Mouse (Mus musculus) forebrain, embryonic 14.5 days (tissue): Measurements from ENCODE around the gene Vinac1. TPM values are rescaled to one million over a fixed set of nuclear protein-coding genes. Genes with fewer than 3 reads are reported as not detected.
A peak's percentile ranks its signal among the peaks of the same experiment; 100 is the strongest.

ENCODE experiments used
- ATAC-seq: fragments of 200-750 bp; cut with Nextera tagmentation; 2 replicates; pipeline ENCODE4 v1.8.0; 2017; ENCODE audit warnings: mild to moderate bottlenecking, moderate library complexity
- DNase-seq: peaks from one replicate; pipeline ENCODE4 v3.0.0-alpha.2; 2015; ENCODE audit warnings: low spot score
- H3K27ac ChIP-seq: fragments of 300-500 bp; sonication (generic); 2 replicates; pipeline ENCODE4 v1.5.1; 2014; ENCODE audit warnings: low read depth, mild to moderate bottlenecking, control low read depth, low read length, moderate library complexity
- H3K27me3 ChIP-seq: fragments of 300-500 bp; sonication (generic); replicated peaks from 2 replicates; pipeline ENCODE4 v1.6.1; 2014; ENCODE audit warnings: low read length, control low read depth, mixed read lengths; ENCODE audit not compliant: control insufficient read depth, insufficient read depth
- H3K36me3 ChIP-seq: fragments of 300-500 bp; sonication (generic); 2 replicates; pipeline ENCODE4 v1.6.1; 2014; ENCODE audit warnings: low read length, control low read depth; ENCODE audit not compliant: control insufficient read depth, insufficient read depth
- H3K4me1 ChIP-seq: fragments of 300-500 bp; sonication (generic); 2 replicates; pipeline ENCODE4 v1.6.1; 2014; ENCODE audit warnings: antibody characterized with exemption, low read length, control low read depth; ENCODE audit not compliant: control insufficient read depth, insufficient read depth
- H3K4me2 ChIP-seq: fragments of 300-500 bp; sonication (generic); 2 replicates; pipeline ENCODE4 v1.6.1; 2014; ENCODE audit warnings: mild to moderate bottlenecking, control low read depth, low read length
- H3K4me3 ChIP-seq: fragments of 300-500 bp; sonication (generic); 2 replicates; pipeline ENCODE4 v1.5.1; 2014; ENCODE audit warnings: low read depth, low read length, control low read depth
- H3K9ac ChIP-seq: fragments of 300-500 bp; sonication (generic); 2 replicates; pipeline ENCODE4 v1.6.1; 2014; ENCODE audit warnings: mild to moderate bottlenecking, low read length, control low read depth, moderate library complexity
- H3K9me3 ChIP-seq: fragments of 300-500 bp; sonication (generic); replicated peaks from 2 replicates; pipeline ENCODE4 v1.6.1; 2016; ENCODE audit warnings: low read length, control low read depth, mixed read lengths; ENCODE audit not compliant: control insufficient read depth
- WGBS: fragments of 180-500 bp; shearing (Covaris S2); extraction: QIAGEN DNeasy Blood & Tissue Kit; methylation state at CpG from one replicate; pipeline ENCODE4 v1.1.7; 2014; 5-methylcytosine and 5-hydroxymethylcytosine counted together
- polyA plus RNA-seq: library from polyadenylated mRNA; unstranded; fragments of >200 nt; fragmentation: Nextera tagmentation; extraction: Ambion mirVana; gene quantifications from 2 replicates; pipeline ENCODE4 v1.2.1, GENCODE M21; 2014

The Vinac1 gene
- polyA plus RNA-seq, 1 experiment from 2014 or later: 0.42 TPM

DNA sequence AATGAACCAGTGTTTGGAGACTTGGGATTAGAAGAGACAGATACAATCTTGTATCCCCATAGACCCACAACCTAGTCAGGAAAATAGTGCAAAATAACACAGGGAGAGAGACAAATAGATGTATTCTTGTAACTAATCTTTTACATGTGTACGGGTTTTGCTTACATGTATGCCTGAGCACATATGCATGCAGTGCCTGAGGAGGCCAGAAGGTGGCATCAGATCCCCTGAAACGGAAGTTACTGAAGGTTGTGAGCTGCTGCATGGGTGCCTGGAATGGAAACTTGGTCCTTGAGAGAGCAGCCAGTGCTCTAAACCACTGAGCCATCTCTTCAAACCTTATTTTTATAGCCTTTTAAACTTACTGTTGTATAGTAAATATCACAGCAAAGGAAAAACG is 30.3 kb upstream of the Vinac1 start:
- Histone ChIP-seq H3K36me3 (peaks cover 68% of the 10 kb centered on the region), H3K27ac (no peak overlapping the region)
- 82% methylated on average over 3 of the region's 3 CpGs for WGBS

DNA sequence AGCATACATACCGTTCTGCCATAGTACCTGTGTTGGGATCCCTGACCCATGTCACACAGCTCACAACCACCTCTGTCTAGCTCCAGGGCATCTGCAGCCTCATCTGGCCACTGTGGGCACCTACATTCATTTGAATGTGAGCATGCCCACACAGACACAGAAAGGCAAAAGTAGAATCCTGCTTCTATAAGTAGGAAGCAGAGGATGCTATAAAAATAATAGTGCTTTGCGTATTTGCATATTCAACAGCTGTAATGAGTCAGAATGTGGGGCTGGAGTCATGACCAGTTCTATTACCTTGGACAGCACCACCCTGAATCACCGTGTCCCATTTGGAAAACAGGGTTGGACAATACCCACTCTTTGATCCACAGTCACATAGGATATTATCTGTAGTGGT is 22.3 kb upstream of the Vinac1 start:
- no peak overlapping the region for H3K27ac ChIP-seq
- H3K4me2 ChIP-seq: no peak overlapping the region
- H3K4me3 ChIP-seq: no peak overlapping the region
- no peak for DNase-seq
- H3K9me3 ChIP-seq: no peaks in the 10 kb centered on the region
- ATAC-seq: no peak
- no peaks in the 10 kb centered on the region for H3K27me3 ChIP-seq
- H3K9ac ChIP-seq: no peak overlapping the region
- peaks cover 10% of the 10 kb centered on the region for H3K4me1 ChIP-seq
- 95% methylated on average over 3 of the region's 3 CpGs for WGBS
- peaks cover 4% of the 10 kb centered on the region; the same call in 1 of the 2 replicates for H3K36me3 ChIP-seq

More for the DNA sequence above, 30.3 kb upstream of the Vinac1 start:
- no peaks in the 10 kb centered on the region for H3K4me1 ChIP-seq
- ATAC-seq (no peak), DNase-seq (peak; percentile 33)
- H3K27me3 ChIP-seq: no peaks in the 10 kb centered on the region
- no peak overlapping the region for H3K4me2 ChIP-seq
- no peak overlapping the region for H3K4me3 ChIP-seq
- no peak overlapping the region for H3K9ac ChIP-seq
- no peaks in the 10 kb centered on the region for H3K9me3 ChIP-seq

DNA sequence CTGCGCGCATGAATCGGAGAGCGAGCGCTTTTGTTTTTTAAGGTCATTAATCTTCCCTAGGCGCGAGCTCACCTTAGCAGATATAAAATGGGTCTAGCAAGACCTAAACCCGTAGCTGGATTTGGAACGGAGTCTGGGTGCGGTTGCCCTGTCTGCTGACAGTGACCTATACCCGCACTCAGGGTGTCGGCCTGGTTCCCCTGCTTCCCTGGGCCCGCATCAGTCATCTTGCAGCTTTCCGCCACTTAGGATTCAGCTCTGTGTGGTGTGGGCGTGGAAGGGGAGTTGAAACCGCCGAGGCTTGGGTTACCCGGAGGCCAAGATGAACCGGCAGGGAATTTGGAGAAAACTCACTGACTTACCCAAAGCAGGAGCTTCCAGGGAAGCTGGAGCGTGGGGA is 18.4 kb upstream of the Vinac1 start:
- WGBS: under 1% methylated on average over 20 of the region's 20 CpGs

DNA sequence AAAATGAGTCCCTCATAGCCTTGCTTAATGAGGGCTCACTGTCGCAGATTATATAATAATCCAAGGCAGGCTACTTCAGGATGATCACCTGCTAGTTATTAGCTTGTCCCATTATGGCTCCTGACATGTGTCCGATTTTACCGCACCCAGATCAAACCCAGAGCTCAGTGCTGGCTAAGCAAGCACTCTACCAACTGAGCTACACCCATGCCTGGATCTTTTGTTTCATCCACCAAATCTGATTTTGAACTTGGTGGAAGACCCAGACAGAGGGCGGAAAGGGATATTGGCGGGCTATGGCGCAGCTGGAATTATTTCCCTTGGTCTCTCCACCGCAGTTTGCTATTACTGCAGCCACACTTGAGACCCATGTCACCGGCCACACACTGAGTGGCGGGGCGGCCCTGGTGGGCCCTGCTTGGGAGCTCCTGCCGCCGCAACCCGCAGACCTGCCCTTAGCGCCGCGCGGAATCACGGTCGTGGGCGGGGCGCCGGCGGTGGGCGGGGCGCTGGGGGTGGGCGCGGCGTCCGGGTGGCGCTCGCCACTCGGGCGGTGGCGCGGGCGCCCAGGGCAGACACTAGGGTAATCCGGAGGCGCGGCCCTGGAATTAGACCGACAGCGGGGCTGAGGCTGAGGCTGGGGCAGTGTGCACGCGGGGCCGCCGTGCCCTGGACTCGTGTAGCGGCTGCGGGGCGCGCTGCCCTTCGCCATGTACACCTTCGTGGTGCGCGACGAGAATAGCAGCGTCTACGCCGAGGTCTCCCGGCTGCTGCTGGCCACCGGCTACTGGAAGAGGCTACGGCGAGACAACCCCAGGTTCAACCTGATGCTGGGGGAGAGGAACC is 17.7 kb upstream of the Vinac1 start, which contains the start of gene Ttl:
Ttl (plus strand) TSS at position 506 of the 846 bp plus-strand sequence.
- no peaks in the 10 kb centered on the region for H3K9me3 ChIP-seq
- peak; percentile 80 for DNase-seq
- peak; percentile 96 for ATAC-seq
- peaks cover 10% of the 10 kb centered on the region for H3K4me1 ChIP-seq
- peak within 1 kb of the TSS; percentile 88 for H3K9ac ChIP-seq
- under 1% methylated on average over 55 of the region's 62 CpGs for WGBS
- peak within 1 kb of the TSS; percentile 90 for H3K4me3 ChIP-seq
- H3K36me3 ChIP-seq: peaks cover 4% of the 10 kb centered on the region; the same call in 1 of the 2 replicates
- H3K27ac ChIP-seq: peak within 1 kb of the TSS; percentile 75
- no peaks in the 10 kb centered on the region for H3K27me3 ChIP-seq
- H3K4me2 ChIP-seq: peak within 1 kb of the TSS; percentile 72

More for the DNA sequence above, 18.4 kb upstream of the Vinac1 start:
- no peaks in the 10 kb centered on the region for H3K27me3 ChIP-seq
- DNase-seq: peak; percentile 68
- peaks cover 4% of the 10 kb centered on the region; the same call in 1 of the 2 replicates for H3K36me3 ChIP-seq
- peak overlapping the region; percentile 88 for H3K9ac ChIP-seq
- no peaks in the 10 kb centered on the region for H3K9me3 ChIP-seq
- peak; percentile 77 for ATAC-seq
- H3K4me1 ChIP-seq: peaks cover 10% of the 10 kb centered on the region
- peak overlapping the region; percentile 90 for H3K4me3 ChIP-seq
- H3K4me2 ChIP-seq: peak overlapping the region; percentile 72
- H3K27ac ChIP-seq: peak overlapping the region; percentile 75

DNA sequence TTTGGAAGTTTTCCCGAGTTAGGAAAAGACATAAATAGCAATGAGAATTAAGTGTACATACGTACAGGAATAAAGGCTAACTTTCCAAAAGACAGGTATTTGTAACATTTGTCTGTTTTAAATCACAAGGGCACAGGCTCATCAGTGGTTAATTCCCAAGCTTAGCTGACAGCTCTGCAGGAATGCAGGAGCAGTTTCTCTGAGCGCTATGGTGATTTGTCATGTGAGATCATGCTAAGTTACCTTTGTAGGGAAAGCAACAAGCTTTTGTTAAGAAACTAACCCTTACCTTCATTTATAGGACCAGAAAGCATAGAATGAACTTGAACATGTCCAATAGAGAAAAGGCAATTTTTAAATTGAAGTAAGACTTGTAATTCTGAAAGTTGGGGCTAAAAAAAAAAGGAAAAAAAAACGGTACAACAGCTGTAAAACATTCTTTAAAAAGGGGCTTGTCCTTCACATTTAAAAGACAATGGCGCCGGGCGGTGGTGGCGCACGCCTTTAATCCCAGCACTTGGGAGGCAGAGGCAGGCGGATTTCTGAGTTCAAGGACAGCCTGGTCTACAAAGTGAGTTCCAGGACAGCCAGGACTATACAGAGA is 13.6 kb upstream of the Vinac1 start:
- Histone ChIP-seq H3K36me3 (no peaks in the 10 kb centered on the region), H3K9ac (no peak overlapping the region), H3K4me1 (no peaks in the 10 kb centered on the region; the same call in 1 of the 2 replicates), H3K9me3 (no peaks in the 10 kb centered on the region), H3K27me3 (no peaks in the 10 kb centered on the region), H3K27ac (no peak overlapping the region), H3K4me2 (no peak overlapping the region), H3K4me3 (no peak overlapping the region)
- no peak for ATAC-seq
- DNase-seq: no peak
- WGBS: 79% methylated on average over 10 of the region's 10 CpGs

DNA sequence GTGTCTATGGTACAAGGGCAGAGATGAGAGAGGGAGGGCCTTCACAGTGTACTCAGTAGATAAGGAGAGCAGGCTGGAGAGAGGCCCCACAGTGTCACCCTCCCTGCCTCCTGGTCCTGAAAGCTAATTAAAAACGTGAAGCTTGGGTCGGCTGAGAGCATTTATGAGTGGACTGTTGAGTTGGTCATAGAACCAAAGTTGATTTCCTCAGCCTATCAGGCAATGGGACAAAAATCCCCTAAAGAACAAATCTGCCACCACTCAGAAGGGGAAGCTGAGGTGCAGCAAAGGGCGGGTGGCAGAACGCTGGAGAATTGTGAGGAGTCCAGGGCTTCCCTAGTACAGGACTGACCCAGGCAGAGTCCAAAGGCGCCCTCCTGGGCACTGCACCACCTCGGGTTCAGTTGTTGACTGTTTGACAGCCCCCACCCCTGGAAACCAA is 10.0 kb upstream of the Vinac1 start:
- H3K4me1 ChIP-seq: no peaks in the 10 kb centered on the region
- no peak for ATAC-seq

DNA sequence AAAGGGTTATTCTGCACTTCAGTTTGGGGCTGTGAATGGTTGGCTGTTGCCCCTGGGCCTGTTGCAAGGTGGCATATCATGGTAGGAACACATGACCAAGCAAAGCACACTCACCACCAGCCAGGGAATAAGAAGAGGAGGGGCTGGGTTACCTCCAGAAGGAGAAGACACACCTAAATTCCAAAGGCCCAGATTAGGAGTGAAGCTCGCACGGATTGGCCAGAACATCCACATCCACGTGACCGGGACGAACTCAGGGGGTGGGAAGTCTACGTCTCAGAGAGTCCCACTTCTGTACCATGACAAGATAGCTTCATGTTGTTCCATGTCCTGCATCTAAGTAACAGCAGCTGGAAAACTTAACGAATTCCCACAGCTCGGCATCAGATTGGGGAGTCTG is 9.3 kb upstream of the Vinac1 start:
- Histone ChIP-seq H3K36me3 (no peaks in the 10 kb centered on the region), H3K27ac (no peak overlapping the region), H3K9ac (no peak overlapping the region), H3K4me2 (no peak overlapping the region), H3K27me3 (no peaks in the 10 kb centered on the region), H3K4me1 (no peaks in the 10 kb centered on the region), H3K9me3 (no peaks in the 10 kb centered on the region), H3K4me3 (no peak overlapping the region)
- DNase-seq: no peak
- no peak for ATAC-seq
- WGBS: 94% methylated on average over 8 of the region's 8 CpGs

More for the DNA sequence above, 10.0 kb upstream of the Vinac1 start:
- H3K4me3 ChIP-seq: no peak overlapping the region
- no peaks in the 10 kb centered on the region for H3K36me3 ChIP-seq
- DNase-seq: no peak
- 81% methylated on average over 6 of the region's 6 CpGs for WGBS
- no peak overlapping the region for H3K27ac ChIP-seq
- no peaks in the 10 kb centered on the region for H3K27me3 ChIP-seq
- no peaks in the 10 kb centered on the region for H3K9me3 ChIP-seq
- no peak overlapping the region for H3K4me2 ChIP-seq
- H3K9ac ChIP-seq: no peak overlapping the region

DNA sequence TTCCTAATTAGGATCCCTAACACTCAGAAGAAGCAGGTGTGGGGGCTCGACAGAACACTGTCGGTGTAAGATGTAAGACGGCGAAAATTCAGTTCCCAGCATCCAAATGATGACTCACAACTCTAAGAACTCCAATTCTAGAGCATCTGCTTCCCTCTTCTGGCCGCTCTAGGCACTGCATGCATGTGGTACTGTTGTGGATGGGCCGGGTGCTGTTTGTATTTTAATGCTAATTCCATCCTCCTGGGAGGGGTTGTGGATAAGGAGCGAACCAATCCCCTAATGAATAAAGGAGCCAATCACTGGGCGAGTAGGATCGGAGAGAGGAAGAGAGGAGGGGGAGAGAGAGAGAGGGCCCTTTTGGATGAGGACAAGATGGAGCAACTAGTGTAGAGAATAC is 8.6 kb upstream of the Vinac1 start:
- no peak overlapping the region for H3K9ac ChIP-seq
- no peak overlapping the region for H3K4me3 ChIP-seq
- 47% methylated on average over 9 of the region's 9 CpGs for WGBS
- peak; percentile 15; the same call in 1 of the 2 replicates for ATAC-seq
- no peaks in the 10 kb centered on the region for H3K27me3 ChIP-seq
- no peaks in the 10 kb centered on the region for H3K9me3 ChIP-seq
- no peak overlapping the region for H3K27ac ChIP-seq
- no peak overlapping the region for H3K4me2 ChIP-seq
- no peaks in the 10 kb centered on the region for H3K4me1 ChIP-seq
- DNase-seq: peak; percentile 50
- no peaks in the 10 kb centered on the region for H3K36me3 ChIP-seq

DNA sequence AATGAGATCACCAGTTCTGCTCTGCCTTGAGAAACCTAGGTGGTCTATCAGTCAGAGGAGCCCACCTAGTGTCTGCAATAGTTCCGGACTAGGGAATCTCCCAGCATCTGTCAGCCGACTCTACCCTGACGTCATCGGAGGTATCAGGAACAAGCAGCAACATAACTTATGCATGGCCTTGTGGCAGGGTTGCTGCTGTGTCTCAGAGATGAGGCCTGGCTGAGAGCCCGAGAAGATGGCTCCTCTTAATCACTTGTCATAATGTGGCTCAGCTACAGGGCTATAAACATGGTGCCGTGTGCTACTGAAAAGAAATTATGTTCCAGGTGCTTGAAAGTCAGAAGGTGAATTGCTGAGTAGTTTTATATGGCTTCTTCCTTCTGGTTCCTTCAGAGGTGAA is 7.8 kb upstream of the Vinac1 start:
- no peak overlapping the region for H3K4me2 ChIP-seq
- no peaks in the 10 kb centered on the region for H3K9me3 ChIP-seq
- no peak overlapping the region for H3K27ac ChIP-seq
- no peaks in the 10 kb centered on the region for H3K4me1 ChIP-seq
- no peak for DNase-seq
- no peak overlapping the region for H3K4me3 ChIP-seq
- no peak for ATAC-seq
- H3K27me3 ChIP-seq: no peaks in the 10 kb centered on the region
- no peak overlapping the region for H3K9ac ChIP-seq
- no peaks in the 10 kb centered on the region for H3K36me3 ChIP-seq
- WGBS: 89% methylated on average over 6 of the region's 6 CpGs
